Comparison of ENCODE assay signal across 18 mouse cellular contexts in genomic region chr4:135606271-135606670, GRCm38 (mm10).
"Had no signal": no experiment of that assay in that cellular context is flagged by ENCODE, and none has a peak within 500 bp of the region (broad histone marks: within the 10 kb centered on the region; RNA-seq: fewer than 3 reads in every experiment).

No protein-coding gene starts in this region.

- ATAC-seq: forebrain, embryonic 13.5 days; forebrain, embryonic 14.5 days; forebrain, embryonic 15.5 days; forebrain, embryonic 16.5 days; forebrain, postnatal 0 days had no signal

- DNase-seq: cerebellum, adult 8-10 months; cerebellum, adult 9-10 months; cerebellum, adult 9-11 months; cerebellum, postnatal 36 days; embryo, embryonic 11 days; forebrain, postnatal 0 days; gastrocnemius, adult 2 months; gastrocnemius, postnatal 10 days; gastrocnemius, postnatal 14 days; gastrocnemius, postnatal 25 days; gastrocnemius, postnatal 36 days; heart, adult 11 months; heart, adult 18-20 months; heart, adult 2 months had no signal
